Mouse (Mus musculus) limb, embryonic 10.5 days (tissue): ENCODE measurements around the gene Cers6. TPM values are rescaled to one million over a fixed set of nuclear protein-coding genes. Genes with fewer than 3 reads are reported as not detected.

ENCODE experiments used
- DNase-seq: peaks from one replicate; pipeline ENCODE4 v3.0.0-alpha.2; 2017; ENCODE audit warnings: low spot score
- H3K27ac ChIP-seq: fragments of 300-500 bp; sonication (generic); 2 replicates; pipeline ENCODE4 v1.5.1; 2016; ENCODE audit warnings: mild to moderate bottlenecking
- H3K27me3 ChIP-seq: fragments of 300-500 bp; sonication (generic); 2 replicates; pipeline ENCODE4 v1.6.1; 2016; ENCODE audit warnings: low read depth, mild to moderate bottlenecking; ENCODE audit not compliant: poor library complexity, severe bottlenecking
- H3K36me3 ChIP-seq: fragments of 300-500 bp; sonication (generic); 2 replicates; pipeline ENCODE4 v1.6.1; 2016; ENCODE audit warnings: mild to moderate bottlenecking, moderate library complexity
- H3K4me1 ChIP-seq: fragments of 300-500 bp; sonication (generic); 2 replicates; pipeline ENCODE4 v1.6.1; 2016
- H3K4me3 ChIP-seq: fragments of 300-500 bp; sonication (generic); 2 replicates; pipeline ENCODE4 v1.5.1; 2016; ENCODE audit warnings: mild to moderate bottlenecking, moderate library complexity
- H3K9me3 ChIP-seq: fragments of 300-500 bp; sonication (generic); replicated peaks from 2 replicates; pipeline ENCODE4 v1.6.1; 2016; ENCODE audit warnings: mild to moderate bottlenecking
- WGBS: fragments of 180-500 bp; shearing (Covaris S2); methylation state at CpG from one replicate; pipeline ENCODE4 v1.1.7; 2016; 5-methylcytosine and 5-hydroxymethylcytosine counted together
- polyA plus RNA-seq: library from polyadenylated mRNA; unstranded; fragments of >200 nt; fragmentation: Nextera tagmentation; extraction: Ambion mirVana; gene quantifications from 2 replicates; pipeline ENCODE4 v1.2.1, GENCODE M21; 2016

The Cers6 gene
- polyA plus RNA-seq, 1 experiment from 2014 or later = 25.4 TPM

DNA sequence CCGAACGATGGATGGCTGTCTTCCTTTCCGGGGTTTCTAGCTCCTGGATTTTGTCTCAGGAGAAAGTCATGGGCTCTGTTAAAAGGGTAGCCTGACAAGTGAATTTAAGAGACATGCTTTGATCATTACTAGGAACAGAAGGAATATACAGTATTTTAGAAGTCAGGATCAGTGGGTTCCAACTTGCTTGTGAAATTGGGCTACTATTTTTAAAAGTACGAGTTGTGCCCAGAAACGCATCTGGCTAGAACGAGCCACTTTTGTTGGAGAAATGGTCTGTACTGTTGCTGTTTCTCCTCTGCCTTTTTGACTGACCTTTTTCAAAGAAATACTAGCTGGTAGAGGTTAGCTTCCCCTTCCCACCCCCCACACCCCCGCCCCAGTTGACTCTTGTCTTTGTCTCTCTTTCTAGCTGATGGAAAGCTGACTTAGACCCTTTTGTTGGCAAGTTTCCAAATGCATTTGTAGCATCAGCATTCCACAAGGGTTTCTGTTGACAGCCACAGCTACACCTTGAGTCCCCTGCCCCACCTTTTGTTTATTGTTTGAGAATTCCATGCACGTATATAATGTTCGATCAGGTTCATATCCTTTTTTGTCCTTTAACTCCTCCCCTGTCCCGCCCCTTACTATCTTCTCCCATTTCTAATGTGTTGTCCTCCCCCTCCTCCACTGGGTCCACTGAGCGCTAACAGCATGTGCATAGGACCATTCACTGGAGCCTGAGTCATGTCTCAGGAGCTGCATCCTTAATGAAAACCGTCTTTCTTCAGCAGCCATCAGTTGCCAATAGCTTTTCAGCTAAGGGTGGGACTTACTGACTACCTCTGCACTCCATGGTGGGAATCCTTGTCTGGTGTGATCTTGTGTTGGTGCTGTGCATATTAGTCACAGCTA, 50.6 kb downstream of the Cers6 start:
- Histone ChIP-seq H3K4me3 (no peak overlapping the region), H3K4me1 (no peaks in the 10 kb centered on the region), H3K36me3 (no peaks in the 10 kb centered on the region), H3K9me3 (no peaks in the 10 kb centered on the region), H3K27me3 (no peaks in the 10 kb centered on the region), H3K27ac (no peak overlapping the region)
- DNase-seq = no peak
- WGBS = 86% methylated on average over 12 of the region's 12 CpGs

DNA sequence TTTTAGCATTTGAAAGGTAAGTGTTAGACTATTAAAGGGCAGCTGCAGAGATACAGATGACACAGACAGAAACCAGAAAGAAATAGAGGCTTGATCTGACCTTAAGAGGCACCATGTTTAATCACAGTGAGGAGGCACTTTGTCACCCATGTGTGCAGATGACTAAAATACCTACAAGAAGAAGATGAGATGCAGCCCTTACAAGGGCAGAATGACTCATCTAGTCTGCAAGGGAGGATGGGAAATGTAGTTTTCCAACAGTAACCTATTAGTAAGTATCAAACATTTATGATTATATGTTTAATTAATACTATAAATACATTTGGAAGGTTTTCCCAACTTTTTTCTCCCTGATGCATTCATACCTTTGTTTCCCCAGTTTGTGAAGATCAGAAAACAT, 54.5 kb downstream of the Cers6 start:
- Histone ChIP-seq H3K36me3 (no peaks in the 10 kb centered on the region), H3K4me1 (no peaks in the 10 kb centered on the region), H3K4me3 (no peak overlapping the region), H3K27ac (no peak overlapping the region), H3K9me3 (no peaks in the 10 kb centered on the region), H3K27me3 (no peaks in the 10 kb centered on the region)
- no peak for DNase-seq

DNA sequence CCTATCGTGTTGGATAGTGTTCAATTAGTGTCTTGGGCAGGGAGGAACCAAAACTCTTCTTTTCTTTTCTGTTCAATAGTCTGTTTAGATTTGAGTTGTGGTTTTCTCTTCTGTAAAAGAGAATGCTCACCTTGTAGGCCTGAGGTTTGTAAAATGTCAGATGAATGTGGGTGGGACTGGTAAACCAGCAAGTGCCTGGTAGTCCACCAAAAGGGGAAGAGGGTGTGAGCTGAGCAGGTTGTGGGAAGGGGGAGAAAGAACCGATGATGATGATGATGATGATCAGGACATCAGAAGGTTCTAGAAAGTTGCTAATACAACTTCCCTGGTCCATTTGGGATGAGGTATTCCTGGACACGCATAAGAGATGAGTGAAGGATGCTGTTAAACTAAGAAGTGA, 55.1 kb downstream of the Cers6 start:
- no peak overlapping the region for H3K4me3 ChIP-seq
- no peak overlapping the region for H3K27ac ChIP-seq
- no peaks in the 10 kb centered on the region for H3K9me3 ChIP-seq
- H3K36me3 ChIP-seq = no peaks in the 10 kb centered on the region
- WGBS = 95% methylated on average over 3 of the region's 3 CpGs
- H3K4me1 ChIP-seq = no peaks in the 10 kb centered on the region
- H3K27me3 ChIP-seq = no peaks in the 10 kb centered on the region
- no peak for DNase-seq

DNA sequence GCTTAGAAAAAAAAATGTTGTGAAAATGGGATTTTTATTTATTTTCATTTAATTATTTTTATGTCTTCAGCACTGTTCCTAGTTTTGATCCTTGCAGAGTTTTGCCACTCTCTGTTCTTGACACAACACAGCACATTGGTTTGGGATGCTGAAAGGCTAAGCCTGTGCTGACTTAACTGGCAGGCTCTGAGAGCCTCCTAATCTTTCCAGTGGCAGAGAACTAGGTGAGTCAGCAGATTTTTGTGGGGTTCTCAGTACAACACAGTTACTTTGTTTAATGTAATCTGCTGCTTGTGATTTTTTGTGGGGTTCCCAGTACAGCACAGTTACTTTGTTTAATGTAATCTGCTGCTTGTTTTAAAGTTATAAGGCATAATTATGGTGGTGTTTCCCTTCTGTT, 55.8 kb downstream of the Cers6 start:
- H3K27me3 ChIP-seq = no peaks in the 10 kb centered on the region
- no peaks in the 10 kb centered on the region for H3K36me3 ChIP-seq
- no peaks in the 10 kb centered on the region for H3K4me1 ChIP-seq
- H3K9me3 ChIP-seq = no peaks in the 10 kb centered on the region
- no peak for DNase-seq
- H3K4me3 ChIP-seq = no peak overlapping the region
- H3K27ac ChIP-seq = no peak overlapping the region

DNA sequence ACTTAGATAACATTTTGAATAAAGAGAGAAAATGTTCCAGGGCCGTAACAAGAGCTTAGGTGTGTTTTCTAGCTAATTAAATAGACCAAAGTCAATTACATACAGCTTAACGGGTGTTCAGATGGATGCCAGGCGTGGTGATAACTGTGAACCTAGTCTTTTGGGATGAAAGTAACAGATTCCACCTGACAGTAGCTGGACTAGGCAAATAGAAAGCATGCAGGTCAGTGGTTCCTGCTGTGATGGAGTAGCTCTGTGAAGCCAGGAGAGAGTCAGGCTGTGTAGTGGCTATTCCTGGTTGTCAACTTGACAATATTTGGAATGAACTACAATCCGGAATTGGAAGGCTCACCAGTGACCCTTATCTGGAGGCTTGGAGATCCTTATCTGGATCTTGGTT, 56.3 kb downstream of the Cers6 start:
- 86% methylated on average over 4 of the region's 4 CpGs for WGBS
- no peaks in the 10 kb centered on the region for H3K27me3 ChIP-seq

DNA sequence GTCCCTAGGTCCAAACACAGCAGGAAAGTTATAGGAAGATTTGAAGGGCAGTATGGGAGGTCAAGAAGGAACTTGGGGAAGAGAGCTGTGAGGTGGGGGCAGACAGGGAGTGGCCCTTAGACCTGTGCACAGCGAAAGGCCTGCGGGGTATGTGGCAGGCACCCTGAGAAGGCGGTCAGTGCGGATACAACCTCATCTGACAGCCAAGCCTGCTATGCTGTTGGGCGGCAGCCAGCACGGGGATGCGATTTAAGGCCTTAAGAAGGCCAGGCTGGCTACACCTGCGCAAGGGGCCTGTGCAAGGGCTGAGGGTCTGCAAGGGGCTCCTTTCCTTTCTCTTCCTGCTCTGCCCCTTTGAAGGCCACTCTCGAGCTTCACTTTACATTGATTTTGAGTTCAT, 63.1 kb downstream of the Cers6 start:
- H3K9me3 ChIP-seq = no peaks in the 10 kb centered on the region
- H3K27me3 ChIP-seq = no peaks in the 10 kb centered on the region
- H3K4me3 ChIP-seq = no peak overlapping the region
- peaks cover 3% of the 10 kb centered on the region; the same call in 1 of the 2 replicates for H3K4me1 ChIP-seq
- H3K27ac ChIP-seq = no peak overlapping the region
- H3K36me3 ChIP-seq = no peaks in the 10 kb centered on the region
- WGBS = 92% methylated on average over 9 of the region's 9 CpGs
- DNase-seq = no peak

More for the DNA sequence above, 56.3 kb downstream of the Cers6 start:
- Histone ChIP-seq H3K4me1 (no peaks in the 10 kb centered on the region), H3K9me3 (no peaks in the 10 kb centered on the region), H3K4me3 (no peak overlapping the region), H3K27ac (no peak overlapping the region), H3K36me3 (no peaks in the 10 kb centered on the region)
- no peak for DNase-seq

DNA sequence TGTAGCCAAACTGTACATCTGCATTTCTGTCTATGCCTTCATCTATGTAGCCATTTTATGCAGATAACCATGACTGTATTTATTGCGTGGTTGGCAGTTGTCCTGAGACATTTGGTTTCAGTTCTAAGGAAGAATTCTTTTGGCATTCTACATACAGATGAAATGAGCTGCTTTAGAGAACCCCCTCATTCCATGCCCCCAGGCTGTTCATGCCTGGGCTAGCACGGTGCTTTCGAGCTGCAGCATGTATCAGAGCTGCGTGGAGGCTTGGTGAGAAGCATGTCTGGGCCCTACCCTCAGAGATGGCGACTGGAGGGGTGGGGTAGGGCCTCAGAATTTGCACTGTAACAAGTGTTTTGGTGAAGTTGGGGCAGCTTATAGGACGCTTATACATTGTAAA, 64.3 kb downstream of the Cers6 start:
- no peak for DNase-seq
- no peak overlapping the region for H3K27ac ChIP-seq
- H3K4me3 ChIP-seq = no peak overlapping the region
- no peaks in the 10 kb centered on the region for H3K9me3 ChIP-seq
- no peaks in the 10 kb centered on the region for H3K27me3 ChIP-seq
- peaks cover 3% of the 10 kb centered on the region for H3K4me1 ChIP-seq
- WGBS = 86% methylated on average over 6 of the region's 6 CpGs
- H3K36me3 ChIP-seq = no peaks in the 10 kb centered on the region

DNA sequence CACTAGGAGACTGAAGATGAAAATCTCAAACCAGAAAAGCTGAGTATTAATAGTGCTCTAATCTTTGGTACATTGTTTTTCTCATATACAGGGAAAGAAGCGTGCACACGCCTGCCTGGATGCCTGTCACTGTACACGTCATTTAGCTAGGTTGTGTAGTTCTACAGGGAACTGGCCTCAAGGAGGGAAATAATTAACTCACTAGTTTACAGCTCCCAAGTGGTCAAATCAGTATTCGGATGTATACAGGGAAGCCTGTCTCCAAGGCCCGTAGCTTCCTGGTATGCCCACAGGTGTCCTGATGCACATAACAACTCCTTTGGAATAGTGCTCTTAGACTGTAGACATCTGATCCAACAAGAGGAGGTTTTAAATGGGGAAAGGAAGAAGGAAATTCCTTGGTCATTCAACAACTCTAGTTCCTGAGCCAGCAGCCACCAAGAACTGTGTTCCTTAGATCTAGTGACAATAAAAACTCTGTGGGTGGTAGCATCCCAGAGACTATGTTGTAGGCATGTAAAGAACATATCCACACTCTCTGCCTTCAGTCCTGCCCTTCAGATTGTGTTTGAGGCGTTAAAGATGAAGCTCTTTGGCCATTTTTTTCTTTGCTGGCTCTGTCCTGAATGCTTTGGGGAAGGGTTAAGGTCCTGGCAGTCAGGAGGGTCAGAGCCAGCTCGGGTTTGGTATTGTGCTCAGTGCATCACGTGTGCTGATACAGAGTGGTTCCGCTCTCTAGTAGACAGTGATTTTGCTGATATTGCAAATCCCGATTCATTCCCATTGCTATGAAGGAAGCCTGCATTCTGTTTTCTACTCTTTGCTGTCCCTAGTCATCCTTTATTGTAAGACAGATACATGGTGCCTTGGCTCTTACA, 65.9 kb downstream of the Cers6 start:
- no peaks in the 10 kb centered on the region for H3K36me3 ChIP-seq
- peaks cover 6% of the 10 kb centered on the region for H3K4me1 ChIP-seq
- no peaks in the 10 kb centered on the region for H3K27me3 ChIP-seq
- DNase-seq = no peak
- 86% methylated on average over 10 of the region's 10 CpGs for WGBS
- H3K27ac ChIP-seq = no peak overlapping the region
- no peak overlapping the region for H3K4me3 ChIP-seq
- no peaks in the 10 kb centered on the region for H3K9me3 ChIP-seq

DNA sequence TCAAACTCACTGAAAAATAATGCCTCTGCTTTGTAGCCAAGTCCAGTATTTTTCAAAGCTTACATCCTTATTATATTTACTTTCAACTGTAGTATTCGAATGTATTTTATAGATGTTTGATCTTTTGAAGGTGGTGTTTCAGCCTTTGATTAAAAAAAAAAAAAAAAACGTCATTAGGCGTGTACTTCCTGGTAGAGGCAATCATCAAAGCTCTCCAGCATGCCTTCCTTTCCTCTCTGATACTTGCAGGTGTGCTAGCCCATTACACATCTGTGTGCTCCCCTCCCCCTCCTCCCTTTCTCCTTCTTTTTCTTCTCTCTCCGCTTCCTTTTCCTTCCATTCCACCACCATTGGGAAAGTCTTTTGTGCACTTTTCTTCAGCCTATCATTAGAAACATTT, 71.0 kb downstream of the Cers6 start:
- DNase-seq = no peak
- H3K27ac ChIP-seq = no peak overlapping the region
- 69% methylated on average over 4 of the region's 4 CpGs for WGBS
- no peak overlapping the region for H3K4me3 ChIP-seq
- H3K36me3 ChIP-seq = peaks cover 16% of the 10 kb centered on the region
- peaks cover 16% of the 10 kb centered on the region for H3K4me1 ChIP-seq
- no peaks in the 10 kb centered on the region for H3K27me3 ChIP-seq
- no peaks in the 10 kb centered on the region for H3K9me3 ChIP-seq

DNA sequence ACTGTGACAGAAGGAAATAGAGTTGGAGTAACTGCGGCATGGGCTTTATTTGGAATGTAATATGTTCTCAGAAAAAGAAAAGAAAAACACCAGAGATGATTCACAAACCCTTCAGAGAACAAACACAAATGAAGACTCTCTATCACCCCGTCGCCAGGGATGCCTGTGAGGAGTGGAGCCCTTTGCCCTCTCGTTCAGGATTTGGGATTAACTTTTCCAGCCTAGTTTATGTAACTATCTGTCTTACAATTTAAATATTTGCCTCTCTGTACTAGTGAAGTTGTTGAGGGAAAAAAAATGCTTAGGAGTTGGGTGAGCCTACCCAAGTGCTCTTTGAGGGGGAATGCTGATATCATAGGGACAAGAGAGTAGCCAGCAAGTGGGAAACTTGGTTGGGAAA, 71.4 kb downstream of the Cers6 start:
- H3K36me3 ChIP-seq = peaks cover 20% of the 10 kb centered on the region
- whole genome bisulfite sequencing = 83% methylated on average over 4 of the region's 4 CpGs
- peaks cover 16% of the 10 kb centered on the region for H3K4me1 ChIP-seq
- no peak for DNase-seq
- H3K27ac ChIP-seq = no peak overlapping the region
- H3K4me3 ChIP-seq = no peak overlapping the region
- no peaks in the 10 kb centered on the region for H3K27me3 ChIP-seq
- H3K9me3 ChIP-seq = no peaks in the 10 kb centered on the region

DNA sequence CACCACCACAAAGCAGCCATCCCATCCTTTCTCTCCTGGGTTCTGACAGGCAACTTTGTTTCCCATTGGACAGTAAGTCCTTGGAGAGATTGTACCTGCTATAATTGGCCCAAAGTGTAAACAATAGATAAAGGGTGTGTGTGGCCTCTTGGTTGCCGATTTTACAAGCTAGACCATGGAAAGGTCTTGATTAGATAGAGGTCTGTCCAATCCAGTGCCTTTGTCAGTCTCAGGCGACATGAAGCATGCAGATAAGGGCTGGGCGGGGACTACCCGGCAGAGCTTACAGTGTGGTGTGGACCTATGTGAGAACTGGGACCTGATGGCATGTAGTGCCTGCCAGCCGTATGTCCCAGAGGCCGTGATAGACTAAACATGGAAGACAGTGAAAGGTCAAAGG, 73.4 kb downstream of the Cers6 start:
- no peak for DNase-seq
- peaks cover 26% of the 10 kb centered on the region for H3K36me3 ChIP-seq
- WGBS = 80% methylated on average over 6 of the region's 6 CpGs
- H3K4me3 ChIP-seq = no peak overlapping the region
- no peak overlapping the region for H3K27ac ChIP-seq
- no peaks in the 10 kb centered on the region for H3K27me3 ChIP-seq
- no peaks in the 10 kb centered on the region for H3K9me3 ChIP-seq
- H3K4me1 ChIP-seq = peaks cover 16% of the 10 kb centered on the region

DNA sequence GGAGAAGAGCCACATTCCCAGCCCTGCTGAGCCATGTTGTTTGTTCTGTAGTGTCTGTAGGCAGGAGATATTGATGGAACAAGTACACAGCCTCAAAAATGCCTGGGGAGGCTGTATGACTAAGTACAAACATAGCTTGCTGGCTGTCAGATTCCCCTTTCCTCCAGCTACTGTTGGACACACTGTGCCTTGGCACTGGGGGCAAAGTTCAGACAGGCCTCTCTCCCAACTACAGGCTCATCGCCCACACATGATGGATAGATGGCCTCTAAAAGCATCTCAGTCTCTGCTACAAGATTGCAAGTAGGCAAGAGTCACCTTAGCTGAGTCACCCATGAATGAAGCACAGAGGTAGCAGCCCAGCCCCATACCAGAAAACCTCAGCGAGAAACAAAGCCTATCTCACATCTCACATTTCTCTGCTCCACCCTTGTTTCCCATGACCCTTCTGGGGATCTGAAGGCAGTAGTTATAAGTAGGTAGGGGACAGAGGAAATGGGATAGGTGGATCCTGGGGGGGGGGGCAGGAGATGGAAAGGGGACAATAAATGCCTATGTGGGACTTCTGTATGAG, 74.6 kb downstream of the Cers6 start:
- WGBS = 89% methylated on average over 2 of the region's 2 CpGs

DNA sequence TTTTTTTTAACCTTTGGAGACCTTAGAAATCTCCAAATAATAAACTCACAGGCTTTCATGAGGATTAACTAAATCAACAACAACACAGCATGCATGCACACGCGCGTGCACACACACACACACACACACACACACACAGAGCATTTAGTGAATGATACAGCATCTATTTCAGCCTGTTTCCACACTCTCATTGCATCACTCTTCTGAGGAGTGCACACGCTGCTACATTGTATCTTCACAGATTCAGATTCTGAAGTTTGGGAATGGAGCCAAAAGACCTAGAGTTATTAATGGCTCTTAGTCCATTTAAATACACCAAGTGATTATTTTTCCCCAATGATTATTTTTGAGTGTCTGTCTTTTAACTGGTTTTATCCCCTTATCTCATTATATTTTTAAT, 75.5 kb downstream of the Cers6 start:
- Histone ChIP-seq H3K4me1 (peaks cover 13% of the 10 kb centered on the region), H3K36me3 (peaks cover 26% of the 10 kb centered on the region), H3K27me3 (no peaks in the 10 kb centered on the region), H3K27ac (no peak overlapping the region), H3K4me3 (no peak overlapping the region), H3K9me3 (no peaks in the 10 kb centered on the region)
- DNase-seq = no peak
- WGBS = 96% methylated on average over 4 of the region's 4 CpGs

More for the DNA sequence above, 74.6 kb downstream of the Cers6 start:
- Histone ChIP-seq H3K4me3 (no peak overlapping the region), H3K27ac (no peak overlapping the region), H3K9me3 (no peaks in the 10 kb centered on the region), H3K27me3 (no peaks in the 10 kb centered on the region), H3K36me3 (peaks cover 26% of the 10 kb centered on the region), H3K4me1 (peaks cover 16% of the 10 kb centered on the region)
- no peak for DNase-seq
